ENCODE assay signal across 10 mouse cellular contexts in genomic region chr3:45379541-45379971, GRCm38 (mm10). TPM values are rescaled to one million over a fixed set of nuclear protein-coding genes. Genes with fewer than 3 reads are reported as not detected.
DNase-seq lines count a peak whose midpoint lies in the region; ATAC-seq and TF ChIP-seq lines count a peak whose summit lies in the region.
"Had no signal": no experiment of that assay in that cellular context is flagged by ENCODE, and none has a peak within 500 bp of the region (broad histone marks: within the 10 kb centered on the region; RNA-seq: fewer than 3 reads in every experiment).

No protein-coding gene starts in this region.

- no peak for TF ChIP-seq CTCF in lung, adult 2 months (IDR thresholded peaks at IDR 0.05; ENCODE audit: insufficient read depth, low read length)
- TF ChIP-seq CTCF in stomach, postnatal 0 days (IDR thresholded peaks at IDR 0.05; ENCODE audit: low read depth): no peak

- H3K4me1 ChIP-seq in lung, adult 2 months (ENCODE audit: control insufficient read depth, insufficient read depth, low read length): peaks cover 8% of the 10 kb centered on the region
- peaks cover 14% of the 10 kb centered on the region for H3K4me1 ChIP-seq in forebrain, embryonic 14.5 days (ENCODE audit: control insufficient read depth, insufficient read depth, low read length)
- H3K4me1 ChIP-seq in limb, embryonic 15.5 days: peaks cover 40% of the 10 kb centered on the region
- H3K4me1 ChIP-seq in stomach, postnatal 0 days (replicated peaks; ENCODE audit: control insufficient read depth, insufficient read depth): peaks cover 4% of the 10 kb centered on the region; the same call in 1 of the 2 replicates

- peak overlapping the region; percentile 89 for H3K4me2 ChIP-seq in forebrain, embryonic 14.5 days (ENCODE audit: low read length)
- H3K4me2 ChIP-seq in limb, embryonic 15.5 days: peak overlapping the region; percentile 94
- peak overlapping the region; percentile 95 for H3K4me2 ChIP-seq in stomach, postnatal 0 days (replicated peaks; ENCODE audit: low read depth)

- H3K9ac ChIP-seq in forebrain, embryonic 14.5 days (ENCODE audit: low read length): peak overlapping the region; percentile 77
- no peak overlapping the region for H3K9ac ChIP-seq in limb, embryonic 15.5 days
- peak overlapping the region; percentile 13; the same call in 1 of the 2 replicates for H3K9ac ChIP-seq in stomach, postnatal 0 days (ENCODE audit: low read length)

- no peak for TF ChIP-seq EP300 in stomach, postnatal 0 days (optimal IDR thresholded peaks at IDR 0.05)

- no peaks in the 10 kb centered on the region for H3K9me3 ChIP-seq in forebrain, embryonic 14.5 days (replicated peaks; ENCODE audit: control insufficient read depth, low read length)
- H3K9me3 ChIP-seq in limb, embryonic 15.5 days: no peaks in the 10 kb centered on the region
- H3K9me3 ChIP-seq in stomach, postnatal 0 days (ENCODE audit: control insufficient read depth, low read length): no peaks in the 10 kb centered on the region

- no peak overlapping the region; the same call in 1 of the 2 replicates for H3K27ac ChIP-seq in forebrain, embryonic 14.5 days (ENCODE audit: low read depth, low read length)
- no peak overlapping the region for H3K27ac ChIP-seq in limb, embryonic 15.5 days
- H3K27ac ChIP-seq in stomach, postnatal 0 days (replicated peaks): no peak overlapping the region
- H3K27ac ChIP-seq: macrophage had no signal

- H3K27me3 ChIP-seq in forebrain, embryonic 14.5 days (replicated peaks; ENCODE audit: control insufficient read depth, insufficient read depth, low read length): no peaks in the 10 kb centered on the region
- H3K27me3 ChIP-seq in limb, embryonic 15.5 days: peaks cover 42% of the 10 kb centered on the region
- peaks cover 9% of the 10 kb centered on the region; the same call in 1 of the 2 replicates for H3K27me3 ChIP-seq in stomach, postnatal 0 days (ENCODE audit: control insufficient read depth, insufficient read depth, low read length)

- 4% methylated on average over 28 of the region's 29 CpGs for WGBS in lung, adult 2 months
- WGBS in forebrain, embryonic 14.5 days: 0% methylated on average over 25 of the region's 29 CpGs
- WGBS in limb, embryonic 15.5 days: under 1% methylated on average over 28 of the region's 29 CpGs
- WGBS in stomach, postnatal 0 days: 1% methylated on average over 26 of the region's 29 CpGs

- H3K36me3 ChIP-seq in forebrain, embryonic 14.5 days (ENCODE audit: control insufficient read depth, insufficient read depth, low read length): no peaks in the 10 kb centered on the region
- H3K36me3 ChIP-seq in limb, embryonic 15.5 days: no peaks in the 10 kb centered on the region
- no peaks in the 10 kb centered on the region for H3K36me3 ChIP-seq in stomach, postnatal 0 days (ENCODE audit: control insufficient read depth, insufficient read depth, low read length)

- no peak overlapping the region for H3K4me3 ChIP-seq in lung, adult 2 months (replicated peaks; ENCODE audit: extremely low read depth, low read depth, low read length)
- H3K4me3 ChIP-seq in forebrain, embryonic 14.5 days (ENCODE audit: low read depth, low read length): peak overlapping the region; percentile 68
- peak overlapping the region; percentile 66 for H3K4me3 ChIP-seq in limb, embryonic 15.5 days
- peak overlapping the region; percentile 51 for H3K4me3 ChIP-seq in stomach, postnatal 0 days (ENCODE audit: low read depth, low read length)
- H3K4me3 ChIP-seq: erythroblast, embryonic 14.5 days had no signal

- peak; percentile 8 for DNase-seq in cerebellum, adult 11-12 months
- peak; percentile 2 for DNase-seq in lung, adult 2 months
- DNase-seq in lung, adult 18-20 months: no peak
- peak; percentile 51 for DNase-seq in forebrain, embryonic 14.5 days (ENCODE audit: low spot score)
- DNase-seq in stomach, postnatal 0 days (ENCODE audit: low spot score): peak; percentile 15
- no peak for DNase-seq in spleen, postnatal 36 days (ENCODE audit: low spot score in 2 of 2)

- no peak for ATAC-seq in cerebellum, adult (ENCODE audit: insufficient number of reproducible peaks, low FRiP score, low TSS enrichment)
- ATAC-seq in forebrain, embryonic 14.5 days: no peak
- ATAC-seq in limb, embryonic 15.5 days (ENCODE audit: insufficient number of reproducible peaks, low FRiP score, low TSS enrichment, low read depth): no peak
- ATAC-seq in stomach, postnatal 0 days (ENCODE audit: low FRiP score, low TSS enrichment): no peak

- TF ChIP-seq POLR2A in lung, adult 2 months (IDR thresholded peaks at IDR 0.05; ENCODE audit: borderline replicate concordance, extremely low read depth, low read depth, low read length): no peak

RNA-seq across cellular contexts. Expression of gene Pcdh10, which starts 1.4 kb away (rescaled TPM):
- polyA plus RNA-seq in lung, adult 2 months (2012; rRNA removed): 0.11 and 0.14 TPM in 2 replicates
- polyA plus RNA-seq in forebrain, embryonic 14.5 days (2014; fragmentation: Nextera tagmentation; extraction: Ambion mirVana): 12.7 and 16.1 TPM in 2 replicates
- polyA plus RNA-seq in limb, embryonic 15.5 days (2015; fragmentation: Nextera tagmentation; extraction: Ambion mirVana): 4.1 and 6.2 TPM in 2 replicates
- 0.34 and 0.41 TPM in 2 replicates for polyA plus RNA-seq in stomach, postnatal 0 days (2015; fragmentation: Nextera tagmentation; extraction: Ambion mirVana)
- polyA plus RNA-seq: macrophage had no signal

Comparison
In these comparisons a context has a peak if more than half of its experiments do, and no peak if none do; other contexts are left out.
1. DNase-seq: peak in cerebellum, adult 11-12 months (single experiment), lung, adult 2 months (single experiment), forebrain, embryonic 14.5 days (single experiment) and stomach, postnatal 0 days (single experiment); none in lung, adult 18-20 months (0 of 2) and spleen, postnatal 36 days (0 of 2).
2. Peak in every context shown above with its lines, with median percentiles within 50 percentile points of each other: H3K4me2 ChIP-seq.